Mouse (Mus musculus): Measurements from ENCODE around the gene Wdr82.
A peak's percentile ranks its signal among the peaks of the same experiment; 100 is the strongest.

Gene Wdr82

DNA sequence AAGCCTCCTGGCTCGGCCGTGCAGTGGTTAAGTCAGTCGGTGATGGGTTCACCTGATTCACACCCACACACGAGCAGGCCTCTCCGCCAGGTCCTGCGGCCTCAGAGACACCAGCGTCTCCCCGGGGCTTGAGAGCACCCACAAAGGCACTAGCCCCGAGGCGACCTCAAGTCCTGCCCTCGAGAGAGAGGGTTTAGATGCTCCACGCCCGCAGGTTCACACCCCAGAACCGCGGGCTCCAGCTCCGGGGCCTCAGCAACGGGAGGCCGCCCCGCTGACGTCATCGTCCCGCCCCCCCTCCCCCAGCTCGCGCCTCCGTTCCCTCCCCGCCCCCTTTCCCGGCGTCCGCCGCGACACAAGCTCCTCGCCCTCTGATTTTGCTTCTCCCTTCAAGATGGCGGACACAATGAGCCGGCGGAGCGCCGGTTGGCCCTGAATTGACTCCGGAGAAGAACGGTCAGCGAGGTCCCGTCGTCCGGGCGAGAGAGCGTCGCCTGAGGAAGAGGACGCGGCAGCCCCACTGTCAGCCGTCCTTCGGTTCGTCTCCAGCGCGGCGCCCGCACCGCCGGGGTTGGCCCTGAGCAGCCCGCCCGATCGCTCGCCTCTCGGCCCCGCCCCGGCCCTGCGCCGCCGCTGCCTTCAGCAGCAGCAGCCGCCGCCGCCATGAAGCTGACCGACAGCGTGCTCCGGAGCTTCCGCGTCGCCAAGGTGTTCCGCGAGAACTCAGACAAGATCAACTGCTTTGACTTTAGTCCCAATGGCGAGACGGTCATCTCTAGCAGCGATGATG is at the start of gene Wdr82:
Wdr82 (plus strand) TSS at position 373 of the 790 bp plus-strand sequence.
- peak; percentile 97 for DNase-seq (ENCODE audit: inconsistent ontology term)

DNA sequence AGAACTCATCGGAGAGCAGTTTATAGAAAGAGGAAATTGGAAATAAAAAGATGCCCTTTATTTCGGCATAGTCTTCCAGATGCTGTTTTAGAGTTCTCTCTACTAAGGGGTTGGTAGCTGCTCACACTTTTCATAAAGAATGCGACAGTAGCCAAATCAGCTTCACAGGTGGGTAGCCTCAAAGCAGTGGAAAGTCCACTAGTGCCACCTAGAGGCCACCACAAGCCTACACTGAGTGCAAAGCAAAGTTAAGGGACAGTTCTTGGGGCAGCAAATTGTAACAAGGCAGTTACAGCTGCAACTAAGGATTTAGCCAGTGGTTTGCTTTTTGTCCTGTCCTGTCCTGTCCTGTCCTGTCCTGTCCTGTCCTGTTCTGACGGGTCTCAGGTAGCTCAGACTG is 47.1 kb upstream of the Wdr82 start:
- DNase-seq (ENCODE audit: inconsistent ontology term), result no peak

GRCm38 (mm10) chr9:106126786-106127251 is 43.9 kb upstream of the Wdr82 start:
- peak; percentile 42 for DNase-seq (ENCODE audit: inconsistent ontology term)

DNA sequence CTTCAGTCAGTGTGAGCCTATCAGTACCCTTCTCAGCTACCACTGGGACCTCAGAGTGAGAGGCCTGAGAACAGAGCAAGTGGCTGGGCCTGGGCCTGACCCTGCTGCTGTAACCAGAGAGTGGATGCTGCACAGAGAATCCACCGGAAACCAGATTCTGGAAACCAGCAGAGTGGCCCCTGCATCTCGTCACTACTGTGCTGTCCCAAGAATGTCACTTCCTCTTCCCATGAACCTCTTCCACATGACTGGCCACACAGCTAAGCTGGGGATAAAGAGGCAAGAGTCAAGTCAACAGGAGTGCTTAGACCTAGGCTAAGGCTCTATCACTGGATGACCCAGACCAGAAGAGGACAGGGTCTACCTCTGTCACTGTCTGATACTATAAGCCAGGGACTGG is 41.7 kb upstream of the Wdr82 start:
- DNase-seq (ENCODE audit: inconsistent ontology term), result no peak

DNA sequence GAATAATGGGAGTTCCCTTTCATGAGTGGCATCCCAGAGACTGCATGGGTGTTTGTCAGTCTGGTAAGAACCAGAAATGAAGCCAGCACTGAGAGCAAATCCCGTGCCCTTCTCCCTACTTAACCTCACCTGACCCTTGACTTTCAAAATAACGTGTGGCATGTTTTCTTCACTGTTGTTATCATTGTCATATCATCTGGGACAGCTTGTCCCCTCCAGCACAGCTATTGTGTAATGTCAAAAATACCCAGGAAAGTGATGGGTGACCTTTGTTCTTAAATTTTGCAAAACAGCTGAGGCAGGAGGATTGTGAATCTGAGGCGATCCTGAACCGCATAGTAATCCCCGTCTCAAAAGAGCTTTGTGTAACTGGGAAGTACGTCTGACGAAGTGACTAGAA is 40.5 kb upstream of the Wdr82 start:
- DNase-seq (ENCODE audit: inconsistent ontology term), result no peak

- DNase-seq (ENCODE audit: inconsistent ontology term), result peak; percentile 27
Observed at GRCm38 (mm10) chr9:106137671-106138216, 33.0 kb upstream of the Wdr82 start.

GRCm38 (mm10) chr9:106139763-106140162 is 31.0 kb upstream of the Wdr82 start:
- peak; percentile 76 for DNase-seq (ENCODE audit: inconsistent ontology term)

DNA sequence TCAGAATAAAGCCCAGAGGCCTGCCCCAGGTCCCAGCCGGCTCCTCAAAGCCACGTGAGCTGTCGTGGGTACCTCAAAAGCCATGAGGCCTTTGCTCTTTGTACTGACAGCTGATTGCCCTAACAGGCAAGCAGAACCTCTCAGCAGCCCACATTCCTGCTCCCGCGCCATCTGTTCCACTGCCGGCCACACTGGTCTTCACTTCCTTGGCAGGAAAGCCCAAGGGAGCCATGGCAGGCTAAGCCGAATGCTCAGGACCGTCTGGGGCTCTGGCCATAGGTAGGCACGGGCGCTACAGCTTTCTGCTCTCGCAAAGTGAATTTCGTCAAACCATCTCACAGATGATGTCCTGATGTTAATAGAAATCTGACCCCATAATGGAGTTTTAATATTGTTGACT is 28.8 kb upstream of the Wdr82 start:
- no peak for DNase-seq (ENCODE audit: inconsistent ontology term)

DNA sequence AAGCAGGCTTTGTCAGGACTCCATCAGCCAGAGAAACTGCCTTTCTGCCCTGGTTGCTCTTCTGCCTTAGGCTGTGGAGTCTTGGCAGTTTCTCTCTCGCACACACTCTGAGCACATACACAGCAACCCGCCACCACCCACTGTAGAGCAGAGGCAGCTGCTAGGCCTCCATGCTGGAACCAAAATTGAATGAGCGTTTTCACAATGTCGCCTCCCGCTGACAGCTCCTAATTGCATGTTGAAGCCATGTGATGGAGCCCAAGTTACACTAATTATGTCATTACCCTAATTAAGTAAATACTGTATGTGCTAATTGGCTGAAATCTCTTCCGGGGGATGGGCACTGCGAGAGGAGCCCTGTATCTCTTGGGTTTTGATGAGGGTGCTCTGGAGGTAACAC is 26.6 kb upstream of the Wdr82 start:
- no peak for DNase-seq (ENCODE audit: inconsistent ontology term)

- DNase-seq (ENCODE audit: inconsistent ontology term), result no peak
Observed at GRCm38 (mm10) chr9:106145582-106145981, 25.1 kb upstream of the Wdr82 start.

GRCm38 (mm10) chr9:106147281-106147680 is 23.4 kb upstream of the Wdr82 start:
- DNase-seq (ENCODE audit: inconsistent ontology term), result no peak

- DNase-seq (ENCODE audit: inconsistent ontology term), result no peak
Observed at GRCm38 (mm10) chr9:106147851-106148431, 22.8 kb upstream of the Wdr82 start.

DNA sequence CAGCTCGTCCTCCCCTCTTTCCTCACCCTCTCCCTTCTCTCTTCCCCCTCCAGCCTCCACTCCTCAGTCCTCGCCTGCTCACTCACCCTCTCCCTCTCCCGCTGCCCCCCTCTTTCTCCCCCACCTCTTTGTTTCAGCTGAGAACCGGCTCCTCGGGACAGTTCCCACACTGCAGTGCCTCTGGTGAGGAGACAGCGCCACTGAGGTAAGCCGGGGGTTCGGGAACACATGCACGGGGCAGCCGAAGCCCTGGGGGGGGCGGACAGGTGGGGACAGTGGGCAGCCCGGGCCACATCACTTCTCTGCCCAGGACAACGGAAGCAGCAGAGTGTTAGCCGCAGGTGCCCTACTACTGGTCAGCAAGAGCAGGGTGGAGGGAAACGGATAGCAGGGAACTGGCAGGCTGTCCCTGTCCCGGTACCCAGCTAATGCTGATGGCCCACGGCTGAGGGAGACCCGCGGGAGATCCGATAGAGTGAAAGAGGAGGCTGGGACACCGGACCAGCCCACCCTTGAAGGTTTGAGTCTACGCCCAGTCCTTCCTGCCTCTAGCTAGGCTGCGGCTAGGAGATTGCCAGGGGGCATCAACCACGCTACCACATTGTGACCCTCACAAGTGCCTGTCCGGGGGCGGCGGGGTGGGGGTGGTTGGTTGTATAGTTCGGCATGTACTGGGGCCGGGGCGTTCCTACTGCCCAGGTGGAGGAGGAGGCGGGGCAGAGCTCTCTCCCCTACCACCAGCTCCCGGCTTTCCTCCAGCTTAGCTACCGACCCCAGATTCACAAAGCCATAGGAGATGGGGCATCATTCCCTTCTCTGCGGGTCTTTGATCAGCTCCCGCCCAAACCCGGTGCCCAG is 22.0 kb upstream of the Wdr82 start:
- peak; percentile 49 for DNase-seq (ENCODE audit: inconsistent ontology term)

GRCm38 (mm10) chr9:106149399-106149754 is 21.4 kb upstream of the Wdr82 start:
- DNase-seq (ENCODE audit: inconsistent ontology term), result no peak

GRCm38 (mm10) chr9:106154106-106154505 is 16.6 kb upstream of the Wdr82 start:
- no peak for DNase-seq (ENCODE audit: inconsistent ontology term)

GRCm38 (mm10) chr9:106156419-106156818 is 14.3 kb upstream of the Wdr82 start:
- peak; percentile 34 for DNase-seq (ENCODE audit: inconsistent ontology term)

- no peak for DNase-seq (ENCODE audit: inconsistent ontology term)
Observed at GRCm38 (mm10) chr9:106156921-106157622, 13.7 kb upstream of the Wdr82 start.

DNA sequence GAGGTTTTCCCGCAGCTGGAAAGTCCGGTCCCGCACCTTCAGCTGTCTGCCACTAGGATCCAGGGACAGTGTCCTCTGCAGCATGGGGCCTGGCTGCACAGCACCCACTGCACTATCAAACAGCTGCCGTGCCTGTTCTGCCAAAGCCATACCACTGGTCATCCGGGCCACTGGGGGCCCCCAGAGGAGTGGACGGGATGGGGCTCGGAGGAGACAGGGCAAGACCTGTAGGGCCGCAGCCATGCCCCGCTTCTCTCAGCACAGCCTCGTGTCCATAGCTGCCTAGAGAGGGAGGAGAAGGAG is 13.2 kb upstream of the Wdr82 start:
- no peak for DNase-seq (ENCODE audit: inconsistent ontology term)

GRCm38 (mm10) chr9:106158037-106158491 is 12.7 kb upstream of the Wdr82 start, which contains the start of gene Glyctk:
Glyctk (minus strand) TSS chr9:106158138.
- no peak for DNase-seq (ENCODE audit: inconsistent ontology term)

DNA sequence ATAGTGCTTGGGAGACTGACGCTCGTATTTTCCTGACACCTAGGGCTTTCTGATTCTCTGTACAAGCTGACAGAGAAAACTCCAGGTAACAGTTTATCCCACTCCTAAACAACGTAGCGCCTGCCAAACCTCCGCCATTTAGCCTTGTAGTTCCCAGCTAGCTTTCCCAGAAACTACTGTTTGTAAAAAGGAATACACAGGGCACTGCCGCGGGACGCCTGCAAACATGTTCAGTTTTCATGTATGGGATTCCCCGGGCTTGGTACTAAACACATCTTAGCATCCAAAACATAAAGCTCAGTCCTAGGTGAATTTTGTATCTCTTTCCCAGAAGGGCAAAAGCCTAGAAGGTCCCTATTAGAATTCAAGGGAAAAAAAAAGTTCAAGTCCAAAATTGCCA is 11.5 kb upstream of the Wdr82 start:
- DNase-seq (ENCODE audit: inconsistent ontology term), result no peak

DNA sequence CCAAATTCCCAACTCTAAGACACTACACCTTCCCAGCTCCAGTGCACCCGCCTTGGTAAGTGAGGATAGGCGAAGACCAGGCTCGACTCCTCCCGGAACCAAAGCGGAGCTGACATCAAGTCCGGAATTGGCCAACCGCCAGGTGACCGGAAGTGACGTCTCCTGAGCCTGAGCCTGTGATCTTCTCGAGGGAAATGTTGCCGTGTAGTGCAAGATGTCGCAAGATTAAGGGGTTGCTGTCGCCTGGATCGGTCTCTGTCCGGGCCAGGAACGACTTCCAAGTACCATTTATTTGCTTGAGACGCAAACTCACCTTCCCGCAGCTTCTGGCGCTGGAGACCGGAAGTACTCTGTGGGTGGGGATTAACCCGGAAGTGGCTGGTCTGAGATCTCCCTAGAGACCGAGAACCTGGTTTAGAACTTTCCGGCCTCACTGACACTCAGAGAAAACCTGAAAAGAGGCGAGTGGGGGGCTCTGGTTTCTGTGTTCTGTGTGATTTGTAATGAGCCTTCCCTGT is 10.9 kb upstream of the Wdr82 start:
- DNase-seq (ENCODE audit: inconsistent ontology term), result peak; percentile 92
